In the genomic region with DNA sequence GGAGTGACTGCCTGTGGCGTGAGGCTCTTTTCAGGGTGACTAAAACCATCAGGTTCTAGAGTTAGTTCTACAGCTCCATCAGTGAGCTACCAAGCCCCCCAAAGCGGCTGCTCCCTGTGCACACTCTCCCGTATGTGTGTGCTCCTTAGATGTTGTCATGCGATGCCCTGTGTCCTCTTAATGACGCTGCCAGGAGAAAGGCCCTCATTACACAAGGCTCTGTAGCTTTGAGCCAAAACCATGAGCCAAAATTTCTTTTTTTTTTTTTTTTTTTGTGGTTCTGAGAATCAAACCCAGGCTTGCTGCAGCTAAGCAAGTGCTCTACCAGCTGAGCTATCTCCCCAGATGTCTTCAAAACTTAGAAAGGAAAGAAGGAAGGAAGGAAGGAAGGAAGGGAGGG, we compare ENCODE assay signal across 24 mouse cellular contexts. TPM values are rescaled to one million over a fixed set of nuclear protein-coding genes. Genes with fewer than 3 reads are reported as not detected.
A peak's percentile ranks its signal among the peaks of the same experiment; 100 is the strongest.
DNase-seq lines count a peak whose midpoint lies in the region; ATAC-seq and TF ChIP-seq lines count a peak whose summit lies in the region.
"Had no signal": no experiment of that assay in that cellular context is flagged by ENCODE, and none has a peak within 500 bp of the region (broad histone marks: within the 10 kb centered on the region; RNA-seq: fewer than 3 reads in every experiment).

No protein-coding gene starts in this region.

- H3K36me3 ChIP-seq in liver, adult 2 months (ENCODE audit: control insufficient read depth, insufficient read depth, low read length), result no peaks in the 10 kb centered on the region
- no peaks in the 10 kb centered on the region for H3K36me3 ChIP-seq in stomach, embryonic 15.5 days
- H3K36me3 ChIP-seq in stomach, postnatal 0 days (ENCODE audit: control insufficient read depth, insufficient read depth, low read length), result no peaks in the 10 kb centered on the region
- H3K36me3 ChIP-seq: embryonic facial prominence, embryonic 10.5 days; embryonic facial prominence, embryonic 12.5 days; forebrain, embryonic 15.5 days; G1E had no signal

- H3K4me2 ChIP-seq in stomach, embryonic 15.5 days, result no peak overlapping the region
- H3K4me2 ChIP-seq in stomach, postnatal 0 days (replicated peaks; ENCODE audit: low read depth), result no peak overlapping the region
- H3K4me2 ChIP-seq: embryonic facial prominence, embryonic 12.5 days; forebrain, embryonic 13.5 days; forebrain, embryonic 15.5 days had no signal

- no peak overlapping the region for H3K9ac ChIP-seq in liver, adult 2 months (ENCODE audit: low read depth, low read length)
- 0 out of 2 replicates have a peak overlapping the region, but pooled peaks have one; percentile 1 for H3K9ac ChIP-seq in stomach, embryonic 15.5 days
- no peak overlapping the region for H3K9ac ChIP-seq in stomach, postnatal 0 days (ENCODE audit: low read length)
- H3K9ac ChIP-seq: embryonic facial prominence, embryonic 12.5 days; forebrain, embryonic 13.5 days; forebrain, embryonic 15.5 days; forebrain, postnatal 0 days had no signal

- H3K4me1 ChIP-seq in liver, adult 2 months (ENCODE audit: control insufficient read depth, insufficient read depth, low read length), result no peaks in the 10 kb centered on the region
- no peaks in the 10 kb centered on the region for H3K4me1 ChIP-seq in stomach, embryonic 15.5 days
- no peaks in the 10 kb centered on the region for H3K4me1 ChIP-seq in stomach, postnatal 0 days (replicated peaks; ENCODE audit: control insufficient read depth, insufficient read depth)
- H3K4me1 ChIP-seq: embryonic facial prominence, embryonic 10.5 days; embryonic facial prominence, embryonic 12.5 days; forebrain, embryonic 13.5 days; forebrain, embryonic 15.5 days had no signal

- DNase-seq in liver, adult 2 months (ENCODE audit: extremely low read depth, low read depth, low spot score), result peak; percentile 67
- no peak for DNase-seq in liver
- no peak for DNase-seq in stomach, postnatal 0 days (ENCODE audit: low spot score)
- no peak for DNase-seq in layer of hippocampus, postnatal 25 days (ENCODE audit: extremely low spot score in 1 of 2, low spot score in 1 of 2)
- DNase-seq: adrenal gland, adult 2 months; adrenal gland, postnatal 10 days; adrenal gland, postnatal 25 days; B cell, adult 2 months; cerebellum, adult 11-12 months; cerebellum, adult 2 months; cerebellum, adult 9-10 months; cerebellum, postnatal 10 days; cerebellum, postnatal 25 days; forebrain, postnatal 0 days had no signal

- 31% methylated on average over 5 of the region's 5 CpGs for WGBS in liver, adult 2 months
- 68% methylated on average over 5 of the region's 5 CpGs for WGBS in stomach, embryonic 15.5 days
- WGBS in stomach, postnatal 0 days, result 65% methylated on average over 5 of the region's 5 CpGs

- no peak for TF ChIP-seq POLR2A in liver, adult 2 months (IDR thresholded peaks at IDR 0.05; ENCODE audit: extremely low read depth, insufficient read depth, low read length)

- no peaks in the 10 kb centered on the region for H3K27me3 ChIP-seq in liver, adult 2 months (ENCODE audit: control insufficient read depth, insufficient read depth, low read length)
- no peaks in the 10 kb centered on the region for H3K27me3 ChIP-seq in stomach, embryonic 15.5 days (replicated peaks)
- H3K27me3 ChIP-seq in stomach, postnatal 0 days (ENCODE audit: control insufficient read depth, insufficient read depth, low read length), result no peaks in the 10 kb centered on the region
- H3K27me3 ChIP-seq: forebrain, embryonic 15.5 days had no signal

- ATAC-seq in stomach, embryonic 15.5 days (ENCODE audit: insufficient read depth, low FRiP score, low read depth), result no peak
- no peak for ATAC-seq in stomach, postnatal 0 days (ENCODE audit: low FRiP score, low TSS enrichment)
- ATAC-seq: activated CD4-positive, CD25-positive, alpha-beta regulatory T cell, adult 4 months; CD4-positive, CD25-positive, alpha-beta regulatory T cell, adult 4 months; forebrain, embryonic 13.5 days; forebrain, embryonic 15.5 days; forebrain, postnatal 0 days; Patski had no signal

- TF ChIP-seq EP300 in stomach, postnatal 0 days (optimal IDR thresholded peaks at IDR 0.05), result no peak

- H3K27ac ChIP-seq in liver, adult 2 months (replicated peaks; ENCODE audit: insufficient read depth, low read depth, low read length), result no peak overlapping the region
- no peak overlapping the region for H3K27ac ChIP-seq in stomach, embryonic 15.5 days
- no peak overlapping the region for H3K27ac ChIP-seq in stomach, postnatal 0 days (replicated peaks)
- H3K27ac ChIP-seq: embryonic facial prominence, embryonic 10.5 days; embryonic facial prominence, embryonic 12.5 days; forebrain, embryonic 13.5 days; forebrain, embryonic 15.5 days had no signal

- H3K9me3 ChIP-seq in stomach, embryonic 15.5 days, result no peaks in the 10 kb centered on the region
- H3K9me3 ChIP-seq in stomach, postnatal 0 days (ENCODE audit: control insufficient read depth, low read length), result no peaks in the 10 kb centered on the region
- H3K9me3 ChIP-seq: embryonic facial prominence, embryonic 10.5 days; embryonic facial prominence, embryonic 12.5 days; forebrain, embryonic 13.5 days; forebrain, embryonic 15.5 days; G1E had no signal

- no peak for TF ChIP-seq CTCF in liver, adult 2 months (IDR thresholded peaks at IDR 0.05; ENCODE audit: low read depth, low read length)
- no peak for TF ChIP-seq CTCF in stomach, postnatal 0 days (IDR thresholded peaks at IDR 0.05; ENCODE audit: low read depth)

- no peak overlapping the region for H3K4me3 ChIP-seq in liver, adult 2 months (ENCODE audit: insufficient read depth, low read depth, low read length)
- H3K4me3 ChIP-seq in stomach, embryonic 15.5 days (replicated peaks), result no peak overlapping the region
- H3K4me3 ChIP-seq in stomach, postnatal 0 days (ENCODE audit: low read depth, low read length), result no peak overlapping the region
- H3K4me3 ChIP-seq: embryonic facial prominence, embryonic 10.5 days; embryonic facial prominence, embryonic 12.5 days; forebrain, embryonic 13.5 days; forebrain, embryonic 15.5 days had no signal

- H3K79me2 ChIP-seq in liver, adult 2 months (ENCODE audit: control insufficient read depth, insufficient read depth, low read length), result no peaks in the 10 kb centered on the region

RNA-seq across cellular contexts. Expression of a gene that starts 28.1 kb away (rescaled TPM):
- total RNA-seq in liver, adult 2 months (2014; rRNA removed), result 2.1 and 3.4 TPM in 2 replicates
- 4.3 and 8.7 TPM in 2 replicates for polyA plus RNA-seq in liver, adult 2 months (2012; rRNA removed)
- 4.7 and 7.7 TPM in 2 replicates for polyA plus RNA-seq in stomach, embryonic 15.5 days (2015; fragmentation: Nextera tagmentation; extraction: Ambion mirVana)
- 1.8 and 2.0 TPM in 2 replicates for polyA plus RNA-seq in stomach, postnatal 0 days (2015; fragmentation: Nextera tagmentation; extraction: Ambion mirVana)
- 100 to 1,000 TPM; 186 to 205 TPM for total RNA-seq in layer of hippocampus, postnatal 25 days (2021)
- total RNA-seq: CH12.LX had no signal
- polyA plus RNA-seq: activated CD4-positive, CD25-positive, alpha-beta regulatory T cell, adult 4 months; CD4-positive, CD25-positive, alpha-beta regulatory T cell, adult 4 months; G1E had no signal

RNA-seq across cellular contexts. Expression of a gene that starts 35.6 kb away (rescaled TPM):
- 11.5 and 11.8 TPM in 2 replicates for total RNA-seq in liver, adult 2 months (2014; rRNA removed)
- 5.7 and 6.2 TPM in 2 replicates for polyA plus RNA-seq in liver, adult 2 months (2012; rRNA removed)
- polyA plus RNA-seq in stomach, embryonic 15.5 days (2015; fragmentation: Nextera tagmentation; extraction: Ambion mirVana), result 38.3 and 41.4 TPM in 2 replicates
- polyA plus RNA-seq in stomach, postnatal 0 days (2015; fragmentation: Nextera tagmentation; extraction: Ambion mirVana), result 19.0 and 20.8 TPM in 2 replicates
- 10 to 100 TPM; 35.5 to 38.1 TPM for total RNA-seq in layer of hippocampus, postnatal 25 days (2021)
